Mouse (Mus musculus): Measurements from ENCODE around the gene 4930453N24Rik.

Gene 4930453N24Rik

DNA sequence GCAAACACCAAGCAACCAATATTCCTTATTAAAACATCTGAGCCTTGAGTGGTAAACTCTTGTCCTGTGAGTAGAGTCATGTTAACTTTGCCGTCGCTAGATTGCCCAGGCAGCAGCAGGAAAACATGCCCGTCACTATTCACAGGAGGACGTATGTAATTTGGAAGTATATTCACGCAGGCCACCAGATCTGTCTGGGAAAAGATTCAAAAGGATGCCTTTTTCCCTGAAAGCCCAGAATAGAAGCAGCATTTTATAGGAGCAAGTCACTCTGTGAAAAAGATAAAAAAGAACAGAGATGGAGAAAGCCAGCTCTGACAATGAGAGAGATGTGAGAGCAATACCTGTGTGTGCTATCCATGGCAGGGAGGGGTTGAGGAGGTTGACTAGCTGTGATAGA lies 49.4 kb downstream of the 4930453N24Rik start:
- DNase-seq (ENCODE audit: low read depth, low spot score) = no peak

DNA sequence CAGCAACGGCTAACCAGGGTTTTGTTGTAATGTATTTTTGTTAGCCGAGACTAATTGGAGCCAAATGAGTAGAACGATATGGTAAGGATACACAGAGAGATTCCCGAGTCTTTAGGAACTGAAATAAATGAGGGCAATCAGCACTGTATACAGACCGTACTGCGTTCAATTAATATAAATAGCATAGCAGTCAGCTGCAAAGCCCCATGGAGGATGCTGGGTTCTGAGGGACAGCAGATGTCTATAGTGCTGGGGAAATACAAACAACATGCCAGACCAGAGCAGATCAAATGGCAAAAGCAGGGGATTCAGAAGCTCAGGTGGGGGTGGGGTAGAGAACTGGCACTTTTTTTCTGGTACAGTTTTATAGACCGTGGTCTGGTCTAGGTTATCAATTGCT lies 51.9 kb downstream of the 4930453N24Rik start:
- DNase-seq (ENCODE audit: low read depth, low spot score) = no peak

DNA sequence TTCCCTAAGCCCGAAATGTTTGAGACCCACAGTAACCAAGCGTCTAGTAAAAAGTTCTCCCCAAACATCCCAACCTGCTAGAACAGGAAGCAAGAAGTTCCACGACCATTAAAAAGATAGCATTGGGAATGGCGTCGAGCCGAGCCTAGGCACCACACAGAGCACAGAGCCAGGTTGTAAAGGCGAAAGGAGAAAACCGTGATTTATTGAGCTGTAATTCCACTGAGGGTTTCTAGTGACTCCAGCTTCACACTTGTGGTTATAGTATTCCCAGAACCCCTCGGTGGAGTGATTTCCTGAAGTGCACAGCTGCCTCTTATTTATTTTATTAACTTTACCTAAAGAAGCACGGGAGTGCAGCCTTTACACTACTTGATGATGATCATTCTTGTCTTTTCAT lies 53.1 kb downstream of the 4930453N24Rik start:
- no peak for DNase-seq (ENCODE audit: low read depth, low spot score)

DNA sequence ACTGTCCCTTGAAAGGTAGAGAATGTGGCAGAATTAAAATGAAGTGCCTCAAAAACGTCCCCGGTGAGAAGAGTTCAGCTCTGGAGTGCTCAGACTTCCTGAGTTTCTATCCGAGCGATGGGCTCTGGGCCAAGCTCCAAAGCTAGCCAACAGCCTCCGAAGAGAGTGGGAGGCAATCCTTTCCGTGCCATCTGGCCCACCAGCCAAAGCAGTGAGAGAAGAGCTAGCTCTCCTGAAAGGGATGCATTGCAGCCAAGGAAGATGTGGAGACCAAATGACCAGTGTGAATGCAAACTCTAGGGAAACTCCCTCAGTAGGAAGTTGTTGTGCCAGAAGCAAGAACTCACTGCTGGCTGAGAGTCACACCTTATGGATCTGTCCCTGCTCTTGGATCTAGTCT lies 59.1 kb downstream of the 4930453N24Rik start:
- no peak for DNase-seq (ENCODE audit: low read depth, low spot score)
